Comparison of ENCODE assay signal across 26 mouse cellular contexts in the genomic region with DNA sequence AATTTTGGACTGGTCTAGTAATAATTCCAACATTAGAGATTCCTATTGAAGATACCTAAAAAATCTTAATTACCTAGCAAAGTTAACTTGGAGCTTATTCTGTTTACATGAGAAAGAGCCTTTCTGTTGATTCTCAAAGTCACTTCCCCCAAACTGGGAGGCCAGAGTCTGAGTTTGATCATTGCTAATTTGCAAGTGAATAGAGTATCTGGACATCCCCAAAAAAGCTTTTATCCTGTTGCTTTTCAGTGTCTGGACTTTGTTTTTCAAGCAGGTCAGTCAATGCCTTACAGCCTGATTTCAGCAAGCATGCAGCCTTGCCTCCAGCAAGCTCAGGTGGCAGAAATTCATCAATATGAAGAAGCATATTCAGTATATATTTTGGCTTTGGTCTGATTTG. TPM values are rescaled to one million over a fixed set of nuclear protein-coding genes. Genes with fewer than 3 reads are reported as not detected.
DNase-seq lines count a peak whose midpoint lies in the region.
"Had no signal": no experiment of that assay in that cellular context is flagged by ENCODE, and none has a peak within 500 bp of the region (broad histone marks: within the 10 kb centered on the region; RNA-seq: fewer than 3 reads in every experiment).

No protein-coding gene starts in this region.

- H3K27ac ChIP-seq in hindbrain, embryonic 10.5 days = no peak overlapping the region
- H3K27ac ChIP-seq: embryonic facial prominence, embryonic 10.5 days; embryonic facial prominence, embryonic 12.5 days; forebrain, embryonic 13.5 days had no signal

- peaks cover 31% of the 10 kb centered on the region for H3K9me3 ChIP-seq in hindbrain, embryonic 10.5 days

- no peaks in the 10 kb centered on the region for H3K27me3 ChIP-seq in hindbrain, embryonic 10.5 days (ENCODE audit: insufficient read depth, poor library complexity, severe bottlenecking)
- H3K27me3 ChIP-seq: CH12.LX; embryonic facial prominence, embryonic 12.5 days; forebrain, embryonic 13.5 days; Patski had no signal

- peak; percentile 62 for DNase-seq in heart, adult 11 months
- DNase-seq in heart, adult 8-10 months (ENCODE audit: low spot score) = no peak
- DNase-seq in R1 (ENCODE audit: low read depth, low spot score) = peak; percentile 82
- DNase-seq in layer of hippocampus, postnatal 10 days (ENCODE audit: low spot score in 2 of 2) = no peak
- no peak for DNase-seq in hindbrain, embryonic 10.5 days (ENCODE audit: low spot score)
- DNase-seq: adrenal gland, adult 8-10 months; adrenal gland, postnatal 14 days; adrenal gland, postnatal 36 days; B cell, adult 2 months; cerebellum, adult 11-12 months; cerebellum, adult 2 months; cerebellum, adult 9-10 months; cerebellum, postnatal 10 days; cerebellum, postnatal 25 days had no signal

- no peaks in the 10 kb centered on the region for H3K36me3 ChIP-seq in hindbrain, embryonic 10.5 days
- H3K36me3 ChIP-seq: embryonic facial prominence, embryonic 10.5 days; embryonic facial prominence, embryonic 12.5 days; G1E had no signal

- no peak overlapping the region for H3K4me3 ChIP-seq in hindbrain, embryonic 10.5 days
- H3K4me3 ChIP-seq: embryonic facial prominence, embryonic 10.5 days; embryonic facial prominence, embryonic 12.5 days; forebrain, embryonic 13.5 days had no signal

- no peaks in the 10 kb centered on the region for H3K4me1 ChIP-seq in hindbrain, embryonic 10.5 days (replicated peaks)
- H3K4me1 ChIP-seq: embryonic facial prominence, embryonic 10.5 days; embryonic facial prominence, embryonic 12.5 days; forebrain, embryonic 13.5 days had no signal

RNA-seq across cellular contexts. Expression of a gene that starts 51.2 kb away (rescaled TPM):
- not detected for total RNA-seq in heart, adult 8-10 months (2022)
- not detected for total RNA-seq in layer of hippocampus, postnatal 10 days (2021)
- polyA plus RNA-seq in hindbrain, embryonic 10.5 days (2016; fragmentation: Nextera tagmentation; extraction: Ambion mirVana) = not detected in 2 replicates
- total RNA-seq: adrenal gland, adult 18-20 months; adrenal gland, adult 8-10 months; adrenal gland, postnatal 14 days; adrenal gland, postnatal 36 days; CH12.LX had no signal
- polyA plus RNA-seq: cerebellum, adult 2 months; cortical plate, adult 2 months; embryonic facial prominence, embryonic 10.5 days; embryonic facial prominence, embryonic 12.5 days; embryonic facial prominence, embryonic 14.5 days; forebrain, embryonic 11.5 days; forebrain, embryonic 13.5 days; forebrain, embryonic 16.5 days; frontal cortex, adult 2 months; G1E; Patski had no signal

Comparison
In these comparisons a context has a peak if more than half of its experiments do, and no peak if none do; other contexts are left out.
1. DNase-seq: peak in heart, adult 11 months (single experiment) and R1 (single experiment); none in heart, adult 8-10 months (single experiment), layer of hippocampus, postnatal 10 days (0 of 2) and hindbrain, embryonic 10.5 days (single experiment).